Mouse (Mus musculus) liver, embryonic 13.5 days (tissue): ENCODE measurements around the gene Speer3. TPM values are rescaled to one million over a fixed set of nuclear protein-coding genes. Genes with fewer than 3 reads are reported as not detected.
"Not testable (repeated sequence)": the region's sequence is repeated elsewhere in the genome, so short reads cannot be mapped to it uniquely, and the experiment has no call there.

Source experiments
- ATAC-seq: fragments of 200-750 bp; cut with Nextera tagmentation; 2 replicates; pipeline ENCODE4 v1.8.0; 2017; ENCODE audit warnings: low read depth, mild to moderate bottlenecking, moderate number of reproducible peaks, moderate library complexity
- DNase-seq: peaks from one replicate; pipeline ENCODE4 v3.0.0; 2022
- H3K27ac ChIP-seq: fragments of 300-500 bp; sonication (generic); 2 replicates; pipeline ENCODE4 v1.5.1; 2015; ENCODE audit warnings: moderate library complexity, mild to moderate bottlenecking, inconsistent platforms
- H3K27me3 ChIP-seq: fragments of 300-500 bp; sonication (generic); 2 replicates; pipeline ENCODE4 v1.6.1; 2015; ENCODE audit warnings: mild to moderate bottlenecking, inconsistent platforms
- H3K36me3 ChIP-seq: fragments of 300-500 bp; sonication (generic); 2 replicates; pipeline ENCODE4 v1.6.1; 2015; ENCODE audit warnings: mild to moderate bottlenecking, inconsistent platforms
- H3K4me1 ChIP-seq: fragments of 300-500 bp; sonication (generic); replicated peaks from 2 replicates; pipeline ENCODE4 v1.6.1; 2015; ENCODE audit warnings: inconsistent platforms
- H3K4me2 ChIP-seq: fragments of 300-500 bp; sonication (generic); 2 replicates; pipeline ENCODE4 v1.6.1; 2015; ENCODE audit warnings: inconsistent platforms, mild to moderate bottlenecking, moderate library complexity
- H3K4me3 ChIP-seq: fragments of 300-500 bp; sonication (generic); replicated peaks from 2 replicates; pipeline ENCODE4 v1.5.1; 2015; ENCODE audit warnings: mild to moderate bottlenecking, inconsistent platforms
- H3K9ac ChIP-seq: fragments of 300-500 bp; sonication (generic); 2 replicates; pipeline ENCODE4 v1.6.1; 2015; ENCODE audit warnings: mild to moderate bottlenecking, inconsistent platforms
- H3K9me3 ChIP-seq: fragments of 300-500 bp; sonication (generic); replicated peaks from 2 replicates; pipeline ENCODE4 v1.6.1; 2016; ENCODE audit warnings: inconsistent platforms
- WGBS: fragments of 180-500 bp; shearing (Covaris S2); methylation state at CpG from one replicate; pipeline ENCODE4 v1.1.7; 2015; ENCODE audit not compliant: insufficient replicate concordance; 5-methylcytosine and 5-hydroxymethylcytosine counted together
- polyA plus RNA-seq: library from polyadenylated mRNA; unstranded; fragments of >200 nt; fragmentation: Nextera tagmentation; extraction: Ambion mirVana; gene quantifications from 2 replicates; pipeline ENCODE4 v1.2.1, GENCODE M21; 2015

Gene Speer3
- not detected in 2 replicates for polyA plus RNA-seq

GRCm38 (mm10) chr5:13791319-13791718 lies at the start of gene Speer3:
Speer3 (plus strand) TSS chr5:13791619.
- Histone ChIP-seq H3K4me2 (no peak within 1 kb of the TSS), H3K9me3 (no peaks in the 10 kb centered on the region), H3K36me3 (no peaks in the 10 kb centered on the region), H3K4me3 (no peak within 1 kb of the TSS), H3K27me3 (no peaks in the 10 kb centered on the region), H3K4me1 (no peaks in the 10 kb centered on the region), H3K27ac (no peak within 1 kb of the TSS), H3K9ac (no peak within 1 kb of the TSS)
- ATAC-seq (no peak), DNase-seq (no peak)
- 45% methylated on average over 1 of the region's 1 CpGs for WGBS

- not testable (repeated sequence) for H3K36me3 ChIP-seq, H3K4me3 ChIP-seq, H3K4me1 ChIP-seq, H3K9me3 ChIP-seq, ATAC-seq, H3K27ac ChIP-seq, H3K27me3 ChIP-seq, DNase-seq, H3K9ac ChIP-seq, H3K4me2 ChIP-seq
- whole genome bisulfite sequencing: 23% methylated on average over 2 of the region's 2 CpGs
These were observed 19.1 kb downstream of the Speer3 start for GRCm38 (mm10) chr5:13810496-13810895.

DNA sequence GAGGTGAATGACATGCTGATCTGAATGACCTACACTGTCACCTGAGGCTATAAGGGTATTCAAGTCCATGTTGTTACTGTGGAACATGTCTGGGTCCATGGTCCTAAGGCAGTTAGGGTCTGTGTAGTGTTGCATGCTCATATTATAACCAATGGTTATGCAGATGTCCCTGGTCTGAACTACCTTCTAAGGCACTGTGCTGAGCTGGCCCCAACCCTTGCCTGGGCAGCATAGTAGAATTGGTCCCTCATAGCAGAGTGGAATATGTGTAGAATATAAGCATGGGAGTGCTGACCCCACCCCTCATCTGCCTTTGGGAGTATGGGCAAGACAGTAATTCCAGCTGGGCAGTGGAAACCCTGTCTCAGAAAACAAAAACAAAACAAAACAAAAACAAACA lies 33.7 kb downstream of the Speer3 start:
- no peak overlapping the region for H3K4me2 ChIP-seq
- H3K9me3 ChIP-seq: no peaks in the 10 kb centered on the region
- H3K36me3 ChIP-seq: no peaks in the 10 kb centered on the region
- no peak for ATAC-seq
- no peaks in the 10 kb centered on the region for H3K4me1 ChIP-seq
- H3K4me3 ChIP-seq: no peak overlapping the region
- H3K9ac ChIP-seq: no peak overlapping the region
- no peaks in the 10 kb centered on the region for H3K27me3 ChIP-seq
- no peak overlapping the region for H3K27ac ChIP-seq
- DNase-seq: no peak

- H3K4me1 ChIP-seq: no peaks in the 10 kb centered on the region
- no peak overlapping the region for H3K27ac ChIP-seq
- no peaks in the 10 kb centered on the region for H3K27me3 ChIP-seq
- no peak for DNase-seq
- ATAC-seq: no peak
- H3K9me3 ChIP-seq: no peaks in the 10 kb centered on the region
- no peak overlapping the region for H3K4me3 ChIP-seq
- H3K4me2 ChIP-seq: no peak overlapping the region
- H3K9ac ChIP-seq: no peak overlapping the region
- H3K36me3 ChIP-seq: no peaks in the 10 kb centered on the region
These were observed 35.3 kb downstream of the Speer3 start for GRCm38 (mm10) chr5:13826708-13827107.

DNA sequence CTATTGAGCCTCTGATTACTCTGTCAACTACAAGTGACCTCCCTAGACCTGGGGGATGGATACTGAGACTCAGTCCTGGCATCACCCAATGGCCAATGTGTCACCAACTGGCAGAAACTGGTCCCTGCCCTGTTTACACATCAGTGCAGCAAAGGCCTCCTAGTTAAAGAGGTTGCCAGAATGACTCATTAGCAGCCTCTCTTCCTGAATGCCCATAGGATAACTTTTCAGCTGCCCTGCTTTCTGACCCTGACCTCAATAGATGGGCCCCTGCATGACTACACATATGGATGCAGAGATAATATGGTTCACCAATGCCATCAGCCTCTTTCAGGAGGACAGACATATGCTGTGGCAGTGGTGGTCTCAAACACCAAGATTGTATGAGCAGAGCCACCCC lies 52.9 kb downstream of the Speer3 start:
- no peaks in the 10 kb centered on the region for H3K9me3 ChIP-seq
- H3K36me3 ChIP-seq: no peaks in the 10 kb centered on the region
- H3K4me2 ChIP-seq: no peak overlapping the region
- ATAC-seq (no peak), DNase-seq (no peak)
- no peaks in the 10 kb centered on the region for H3K27me3 ChIP-seq
- H3K9ac ChIP-seq: no peak overlapping the region
- no peak overlapping the region for H3K27ac ChIP-seq
- no peaks in the 10 kb centered on the region for H3K4me1 ChIP-seq
- H3K4me3 ChIP-seq: no peak overlapping the region

Other genes with a start within 250 kb of the Speer3 start
- 0.06 TPM in 2 replicates for gene Sema3e, start 233.7 kb downstream of the Speer3 start, polyA plus RNA-seq